Mouse (Mus musculus) lung, adult 2 months (tissue): Measurements from ENCODE around the gene Xpo6.

Experiments used
- CTCF ChIP-seq: fragments of 200-500 bp; IDR thresholded peaks from 2 replicates; pipeline ENCODE4 v1.5.1; 2011; ENCODE audit warnings: mild to moderate bottlenecking, low read length, control low read depth; ENCODE audit not compliant: insufficient read depth
- POLR2A ChIP-seq: fragments of 200-500 bp; IDR thresholded peaks from 2 replicates; pipeline ENCODE4 v1.6.1; 2011; ENCODE audit warnings: low read depth, mild to moderate bottlenecking, control low read depth, low read length, borderline replicate concordance; ENCODE audit errors: extremely low read depth

DNA sequence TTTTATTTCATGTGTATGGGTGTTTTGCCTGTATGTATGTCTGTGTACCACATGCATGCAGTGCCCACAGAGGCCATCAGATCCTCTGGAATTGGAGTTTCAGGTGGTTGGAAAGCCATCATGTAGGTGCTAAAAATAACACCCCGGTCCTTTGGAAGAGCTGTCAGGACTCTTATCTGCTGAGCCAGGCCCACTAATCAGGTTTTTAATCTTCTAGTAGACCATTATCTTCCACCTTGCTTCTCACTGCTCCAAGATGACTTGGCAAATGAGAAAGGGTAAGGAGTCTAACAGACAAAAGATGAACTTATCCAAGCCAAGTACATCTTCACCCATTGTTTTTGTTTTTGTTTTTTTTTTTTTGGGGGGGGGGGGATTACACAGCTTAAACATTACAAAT, 16.7 kb downstream of the Xpo6 start:
- TF ChIP-seq CTCF (no peak), POLR2A (no peak)
